Mouse (Mus musculus) testis, postnatal 14 days (tissue): Measurements from ENCODE around the gene Rnaset2a.
"Not testable (repeated sequence)": the region's sequence is repeated elsewhere in the genome, so short reads cannot be mapped to it uniquely, and the experiment has no call there.

Source experiments
- DNase-seq: peaks from one replicate; pipeline ENCODE4 v3.0.0; 2021; ENCODE audit warnings: low spot score

Rnaset2a gene

DNA sequence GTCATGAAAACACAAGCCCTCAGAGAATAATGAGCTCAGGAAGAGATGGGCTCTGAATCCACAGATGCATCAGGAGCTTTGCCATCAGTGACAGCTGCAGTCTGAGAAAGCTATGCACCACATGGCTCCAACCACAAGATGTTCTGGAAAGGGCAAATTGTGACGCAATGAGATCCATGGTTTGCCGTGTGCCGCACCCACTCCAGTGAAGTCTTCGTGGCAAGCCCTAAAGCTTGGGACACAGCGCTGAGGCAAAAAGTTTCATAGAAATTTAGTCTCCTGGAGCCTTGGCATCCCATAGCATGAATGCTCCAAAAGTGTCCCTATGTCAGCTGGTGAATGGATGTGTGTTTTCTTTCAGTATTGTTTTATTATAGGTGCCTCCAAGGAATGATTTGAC, 9.8 kb downstream of the Rnaset2a start:
- not testable (repeated sequence) for DNase-seq

DNA sequence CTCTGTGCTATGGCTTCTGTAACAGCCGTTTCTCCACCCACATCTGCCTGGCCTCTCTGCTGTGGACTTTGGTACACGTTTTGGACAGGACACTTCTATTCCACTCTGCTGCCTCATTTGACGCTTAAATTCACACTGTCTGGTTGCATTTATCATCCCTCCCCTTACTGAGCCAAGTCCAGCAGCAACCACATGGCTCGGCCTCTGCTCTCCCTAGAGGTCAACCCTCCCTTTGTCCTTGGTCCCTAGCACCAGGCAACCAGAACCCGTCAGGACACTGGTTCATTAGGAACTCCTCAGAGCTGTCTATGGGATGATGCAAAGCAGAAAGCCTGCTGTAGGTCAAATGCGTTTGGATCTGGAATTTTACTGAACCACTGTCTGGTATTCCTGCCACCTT, 17.0 kb downstream of the Rnaset2a start:
- DNase-seq = not testable (repeated sequence)

GRCm38 (mm10) chr17:8129578-8129977, 18.3 kb downstream of the Rnaset2a start:
- DNase-seq = not testable (repeated sequence)

GRCm38 (mm10) chr17:8128326-8128993, 19.4 kb downstream of the Rnaset2a start:
- not testable (repeated sequence) for DNase-seq

DNA sequence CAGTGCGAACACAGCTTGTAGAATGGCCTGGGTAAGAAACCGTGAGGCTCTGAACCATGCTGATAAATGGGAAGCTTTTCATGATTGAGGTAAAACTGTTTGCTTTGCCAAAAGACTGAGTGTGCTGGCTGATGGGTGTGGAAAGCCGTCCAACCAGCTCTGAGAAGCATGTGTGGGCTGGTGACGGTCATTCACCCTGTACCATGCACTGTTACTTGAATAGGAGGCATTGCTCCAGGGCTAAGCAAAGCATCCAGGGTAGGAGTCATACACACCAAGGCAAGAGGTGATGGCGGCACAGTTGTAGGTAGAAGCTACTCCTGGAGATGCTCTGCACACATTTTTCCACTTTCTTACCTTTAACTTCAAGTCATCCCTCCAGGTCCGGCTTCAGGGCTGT, 23.3 kb downstream of the Rnaset2a start:
- DNase-seq = not testable (repeated sequence)

DNA sequence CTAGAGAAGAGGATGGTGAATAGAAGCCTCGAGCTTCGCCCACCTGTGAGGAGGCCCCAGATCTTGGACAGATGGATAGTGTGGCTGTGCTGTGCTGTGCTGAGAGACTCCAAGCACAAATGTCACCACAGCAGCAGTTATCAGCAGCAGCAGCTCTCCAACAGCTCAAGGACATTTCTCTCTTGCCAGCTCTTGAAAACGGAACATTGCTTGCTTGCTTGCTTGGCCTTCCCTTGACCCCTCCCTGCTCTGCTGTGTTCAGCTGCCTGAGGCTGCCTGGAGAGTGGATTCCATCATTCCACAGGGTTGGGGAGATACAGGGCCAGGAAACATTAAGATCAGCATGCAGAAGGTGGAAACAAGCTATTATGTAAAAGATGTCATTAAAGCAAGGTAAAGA, 24.9 kb downstream of the Rnaset2a start:
- DNase-seq = not testable (repeated sequence)

DNA sequence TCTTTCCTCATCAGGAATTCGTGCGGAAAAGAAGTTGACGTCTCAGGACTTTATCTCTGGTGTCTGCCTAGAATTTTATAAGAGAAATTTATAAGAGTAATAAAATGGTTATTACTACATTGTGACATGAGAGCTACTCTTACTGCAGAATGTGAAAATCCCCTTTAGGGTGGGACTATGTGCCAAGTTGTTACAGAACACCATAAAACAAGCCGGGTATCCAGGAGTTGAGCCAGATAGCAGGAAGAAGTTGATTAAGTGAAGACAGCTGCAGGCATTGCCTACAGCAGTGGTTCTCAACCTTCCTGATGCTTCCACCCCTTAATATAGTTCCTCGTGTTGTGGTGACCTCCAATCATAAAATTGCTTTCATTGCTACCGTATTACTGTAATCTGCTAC, 31.0 kb downstream of the Rnaset2a start:
- not testable (repeated sequence) for DNase-seq

GRCm38 (mm10) chr17:8116378-8116777, 31.5 kb downstream of the Rnaset2a start:
- DNase-seq = not testable (repeated sequence)

GRCm38 (mm10) chr17:8112199-8112598, 35.7 kb downstream of the Rnaset2a start:
- DNase-seq = not testable (repeated sequence)

DNA sequence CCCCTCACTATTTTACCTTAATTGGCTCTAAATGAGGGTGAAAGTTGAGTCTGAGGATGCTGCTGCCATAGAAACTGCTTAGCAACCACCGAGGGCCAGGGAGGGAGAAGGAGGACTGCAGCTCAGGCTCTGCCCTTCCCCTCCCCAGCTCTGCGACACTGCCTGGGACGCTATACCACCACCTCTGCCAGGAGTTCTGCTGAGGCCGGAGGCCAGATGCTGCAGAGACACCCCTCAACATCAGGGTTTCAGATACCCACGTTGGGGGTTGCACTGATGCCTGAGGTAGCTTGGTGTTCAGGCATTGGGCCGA, 46.6 kb downstream of the Rnaset2a start:
- not testable (repeated sequence) for DNase-seq

GRCm38 (mm10) chr17:8100405-8101296, 47.2 kb downstream of the Rnaset2a start:
- DNase-seq = not testable (repeated sequence)

GRCm38 (mm10) chr17:8096199-8096598, 51.7 kb downstream of the Rnaset2a start:
- not testable (repeated sequence) for DNase-seq

DNA sequence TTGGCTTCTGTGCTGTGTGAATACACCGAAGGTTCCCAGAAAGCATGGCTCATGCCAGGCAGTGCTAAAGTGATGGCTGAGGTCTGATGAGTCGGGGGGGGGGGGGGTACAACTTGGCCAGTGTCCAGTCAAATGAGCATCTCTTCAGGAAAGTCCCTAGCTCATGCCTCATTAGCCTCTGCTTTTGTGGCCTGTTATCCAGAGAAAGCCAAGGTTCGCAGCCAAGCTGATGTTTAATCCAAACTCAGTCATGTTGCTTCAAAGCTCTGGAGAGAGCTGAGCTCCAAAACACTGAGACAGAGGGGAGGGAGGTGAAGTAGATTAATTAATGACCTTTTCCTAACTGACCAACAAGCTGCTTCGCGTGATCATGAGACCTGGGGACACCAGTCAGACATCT, 52.2 kb downstream of the Rnaset2a start:
- not testable (repeated sequence) for DNase-seq

DNA sequence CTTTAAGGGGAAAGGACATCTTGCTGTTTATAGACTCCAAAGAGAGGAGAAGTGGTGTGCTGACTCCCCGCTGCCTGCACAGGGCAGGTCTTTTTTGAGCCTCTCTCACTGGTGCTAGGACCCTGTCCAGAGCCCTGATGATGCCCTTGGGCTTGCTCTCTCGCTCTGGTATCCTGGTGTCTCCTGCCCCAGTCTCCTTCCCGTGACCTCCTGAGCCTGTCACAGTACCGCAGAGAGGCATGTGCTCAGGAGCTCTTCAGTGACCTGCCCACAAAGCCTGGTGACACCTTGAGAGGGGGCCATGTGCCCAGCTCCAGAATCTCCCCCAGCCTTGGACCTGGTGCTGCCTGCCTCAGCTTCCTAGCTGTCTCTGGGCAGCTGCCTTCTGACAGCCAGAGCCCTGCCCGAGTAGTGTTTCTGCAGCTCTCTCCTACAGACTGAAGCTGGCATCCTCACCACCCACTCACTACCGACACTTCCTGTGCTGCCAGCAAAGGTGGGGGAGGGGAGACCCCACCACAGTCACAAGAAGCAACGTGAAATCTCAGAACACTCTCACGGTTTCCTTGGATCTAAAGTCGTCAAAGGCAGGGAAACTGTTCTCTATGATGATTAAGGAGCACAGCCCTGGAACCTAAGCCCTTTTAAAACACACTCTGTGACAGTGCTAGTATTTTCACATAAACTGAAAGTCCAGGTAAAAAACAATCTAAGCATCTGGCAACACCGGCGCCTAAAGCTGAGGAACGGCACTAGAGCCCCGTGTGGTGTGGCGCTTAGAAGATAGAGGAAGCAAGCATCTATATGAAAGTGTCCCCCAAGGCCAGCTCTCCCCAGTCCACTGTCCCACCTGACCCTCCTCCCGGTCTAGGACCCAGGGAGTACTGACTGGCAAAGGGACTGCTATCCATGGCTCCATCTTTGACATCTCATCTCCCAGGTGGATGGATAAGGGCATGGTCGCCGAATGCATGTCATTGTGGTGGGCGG, 55.1 kb downstream of the Rnaset2a start:
- DNase-seq = not testable (repeated sequence)

DNA sequence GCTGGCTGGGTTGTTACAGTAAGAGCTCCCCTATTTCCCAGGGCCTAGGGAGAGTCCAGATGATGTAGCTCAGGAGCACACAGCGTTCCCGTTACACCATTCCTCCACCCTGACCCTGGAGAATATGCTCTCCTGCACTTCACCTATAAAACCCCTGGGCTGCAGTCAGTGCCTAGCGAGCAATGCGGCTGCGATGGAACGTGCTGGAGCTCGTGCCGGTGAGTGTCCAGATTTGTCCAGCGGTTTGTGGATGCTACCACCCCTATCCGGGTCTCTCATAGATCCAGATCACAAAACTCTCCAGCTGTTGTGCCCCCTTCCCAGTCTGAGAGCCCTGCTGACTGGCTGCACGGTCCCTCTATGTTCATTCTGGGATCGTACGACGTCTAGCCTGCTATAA, 56.6 kb downstream of the Rnaset2a start:
- not testable (repeated sequence) for DNase-seq

- DNase-seq = not testable (repeated sequence)
These were observed 78.0 kb downstream of the Rnaset2a start for GRCm38 (mm10) chr17:8069847-8070246.
